Mouse (Mus musculus) cerebellum, adult 2 months (tissue): ENCODE data around the gene Ppa1. TPM values are rescaled to one million over a fixed set of nuclear protein-coding genes. Genes with fewer than 3 reads are reported as not detected.

Experiments used
- DNase-seq, 2 experiments: peaks; one replicate each; pipeline ENCODE4 v3.0.0; 2021
- H3K27ac ChIP-seq: fragments of 200-500 bp; 2 replicates; pipeline ENCODE4 v1.5.1; 2012; ENCODE audit warnings: low read length, control low read depth, inconsistent platforms; ENCODE audit not compliant: insufficient read depth
- H3K27me3 ChIP-seq: fragments of 200-500 bp; 2 replicates; pipeline ENCODE4 v1.6.1; 2012; ENCODE audit warnings: inconsistent platforms, mild to moderate bottlenecking, low read length, moderate library complexity; ENCODE audit not compliant: control insufficient read depth, insufficient read depth
- H3K4me1 ChIP-seq: fragments of 200-500 bp; 2 replicates; pipeline ENCODE4 v1.6.1; 2011; ENCODE audit warnings: low read length; ENCODE audit not compliant: control insufficient read depth, insufficient read depth
- H3K4me3 ChIP-seq: fragments of 200-500 bp; replicated peaks from 2 replicates; pipeline ENCODE3; 2011; ENCODE audit warnings: mild to moderate bottlenecking, low read depth, low read length, control low read depth; ENCODE audit not compliant: insufficient read depth
- CTCF ChIP-seq: fragments of 200-500 bp; IDR thresholded peaks from 2 replicates; pipeline ENCODE4 v1.5.1; 2011; ENCODE audit warnings: low read depth, mild to moderate bottlenecking, control low read depth, low read length, moderate library complexity, borderline replicate concordance; ENCODE audit not compliant: insufficient read depth
- POLR2A ChIP-seq: fragments of 200-500 bp; IDR thresholded peaks from 2 replicates; pipeline ENCODE4 v1.6.1; 2011; ENCODE audit warnings: low read length, control low read depth, borderline replicate concordance; ENCODE audit not compliant: insufficient read depth
- WGBS: fragments of 180-500 bp; shearing (Covaris S2); methylation state at CpG from one replicate; pipeline ENCODE4 v1.1.7; 2018; 5-methylcytosine and 5-hydroxymethylcytosine counted together
- polyA plus RNA-seq: library from polyadenylated mRNA; depleted of rRNA; stranded (reverse); fragments of >200 nt; gene quantifications from 2 replicates; pipeline ENCODE4 v1.2.3, GENCODE M21; 2012

Ppa1 gene
- polyA plus RNA-seq, 1 experiment: 127 TPM

DNA sequence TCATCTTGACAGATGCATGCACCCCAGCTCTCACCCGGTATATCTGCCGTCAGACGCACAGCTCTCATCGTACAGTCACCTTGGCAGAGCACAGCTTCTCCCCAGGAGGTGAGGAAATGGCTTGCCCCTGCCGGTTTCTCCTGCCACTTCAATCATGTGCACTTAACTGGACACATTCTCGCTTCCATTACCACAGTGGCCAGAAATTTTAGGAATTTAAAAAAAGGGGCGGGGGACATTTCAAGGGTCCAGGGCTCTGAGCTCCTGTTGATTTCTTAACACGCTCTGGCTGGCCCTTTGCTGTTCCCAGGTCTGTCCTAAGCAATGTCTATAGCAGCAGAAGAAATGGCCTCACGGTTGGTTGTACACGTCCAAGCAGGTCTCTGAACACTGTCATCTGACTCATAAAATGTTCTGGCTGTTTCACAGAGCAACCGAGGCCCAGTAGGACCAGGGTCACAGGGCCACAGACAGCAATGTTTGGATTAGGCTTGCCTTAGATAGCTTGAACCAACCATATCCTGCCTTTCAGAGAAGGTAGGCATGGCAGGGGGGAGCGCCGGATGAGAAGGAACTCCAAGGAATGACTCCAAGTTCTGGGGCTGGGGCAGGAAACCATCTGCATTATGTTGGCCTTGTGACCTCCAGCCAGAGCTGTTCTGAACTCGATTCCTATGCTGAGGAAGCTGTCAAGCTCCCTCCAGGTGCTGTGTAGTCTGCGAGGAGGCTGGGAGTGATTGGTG, 21.0 kb upstream of the Ppa1 start:
- TF ChIP-seq CTCF (no peak), POLR2A (no peak)
- no peak for DNase-seq
- Histone ChIP-seq H3K4me3 (no peak overlapping the region), H3K27ac (no peak overlapping the region), H3K4me1 (peaks cover 6% of the 10 kb centered on the region; the same call in 1 of the 2 replicates), H3K27me3 (no peaks in the 10 kb centered on the region)
- 52% methylated on average over 15 of the region's 15 CpGs for WGBS

DNA sequence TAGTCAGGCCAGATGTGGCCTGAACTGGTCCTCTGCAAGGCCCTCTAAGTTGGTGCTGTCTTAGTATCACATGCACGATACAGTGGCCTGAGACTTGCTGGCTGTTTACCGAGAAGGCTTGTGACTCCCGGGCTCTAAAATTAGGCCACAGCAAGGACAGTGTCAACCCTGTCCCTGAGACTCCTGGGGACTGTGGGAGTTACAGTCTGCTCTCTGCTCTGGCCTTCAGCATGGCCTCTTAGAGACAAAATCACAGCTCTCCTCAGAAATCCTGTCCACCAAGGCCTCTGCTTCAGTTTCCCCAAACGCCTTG, 20.5 kb upstream of the Ppa1 start:
- H3K27me3 ChIP-seq: no peaks in the 10 kb centered on the region
- H3K4me3 ChIP-seq: no peak overlapping the region
- H3K27ac ChIP-seq: no peak overlapping the region
- DNase-seq: no peak
- 73% methylated on average over 4 of the region's 4 CpGs for WGBS
- no peak for TF ChIP-seq POLR2A
- no peak for TF ChIP-seq CTCF
- H3K4me1 ChIP-seq: peaks cover 6% of the 10 kb centered on the region; the same call in 1 of the 2 replicates

DNA sequence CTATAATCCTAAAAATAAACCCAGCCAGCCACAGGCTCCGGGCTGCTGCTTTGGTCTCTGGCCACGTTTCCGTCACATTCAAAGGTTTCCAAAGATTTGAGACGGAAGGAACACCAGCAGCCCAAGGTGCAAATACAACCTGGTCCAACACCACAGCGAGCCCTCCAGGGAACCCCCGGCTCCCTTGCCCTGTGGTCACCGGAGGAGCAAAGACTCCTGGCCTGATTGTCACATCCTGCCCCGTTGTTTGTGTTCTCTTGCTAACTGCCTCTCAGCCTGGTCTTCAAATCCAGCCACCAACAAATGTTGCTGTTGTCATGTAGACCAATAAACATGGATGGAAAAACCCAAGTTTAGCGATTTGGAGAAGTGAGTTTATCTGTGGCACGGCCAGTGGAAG, 15.9 kb upstream of the Ppa1 start:
- no peak overlapping the region for H3K27ac ChIP-seq

DNA sequence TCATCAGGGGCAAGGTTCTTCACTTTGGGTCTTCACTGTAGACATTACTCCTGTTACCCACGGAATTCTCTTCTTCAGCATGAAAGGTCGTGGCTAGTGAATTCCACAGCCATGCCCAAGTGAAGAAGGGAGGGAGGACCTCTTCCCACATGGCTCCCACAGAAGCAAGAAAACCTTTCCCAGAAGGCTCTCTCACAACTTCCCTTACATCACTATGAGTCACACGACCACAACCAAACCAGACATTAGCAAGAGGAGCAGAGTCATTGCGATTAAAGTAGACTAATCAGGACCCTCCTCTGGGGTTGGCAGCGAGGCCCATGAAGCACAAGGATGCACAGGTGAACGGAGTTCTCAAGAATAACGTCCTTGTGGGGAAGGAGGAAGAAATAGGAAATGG, 11.3 kb upstream of the Ppa1 start:
- no peak for DNase-seq
- 76% methylated on average over 7 of the region's 7 CpGs for WGBS
- Histone ChIP-seq H3K27me3 (no peaks in the 10 kb centered on the region), H3K4me1 (no peaks in the 10 kb centered on the region), H3K4me3 (no peak overlapping the region), H3K27ac (no peak overlapping the region)
- no peak for TF ChIP-seq POLR2A
- no peak for TF ChIP-seq CTCF

More for the DNA sequence above, 15.9 kb upstream of the Ppa1 start:
- no peak overlapping the region for H3K4me3 ChIP-seq
- no peak for DNase-seq
- 79% methylated on average over 10 of the region's 10 CpGs for WGBS
- TF ChIP-seq CTCF (no peak), POLR2A (no peak)
- H3K27me3 ChIP-seq: no peaks in the 10 kb centered on the region
- H3K4me1 ChIP-seq: no peaks in the 10 kb centered on the region

DNA sequence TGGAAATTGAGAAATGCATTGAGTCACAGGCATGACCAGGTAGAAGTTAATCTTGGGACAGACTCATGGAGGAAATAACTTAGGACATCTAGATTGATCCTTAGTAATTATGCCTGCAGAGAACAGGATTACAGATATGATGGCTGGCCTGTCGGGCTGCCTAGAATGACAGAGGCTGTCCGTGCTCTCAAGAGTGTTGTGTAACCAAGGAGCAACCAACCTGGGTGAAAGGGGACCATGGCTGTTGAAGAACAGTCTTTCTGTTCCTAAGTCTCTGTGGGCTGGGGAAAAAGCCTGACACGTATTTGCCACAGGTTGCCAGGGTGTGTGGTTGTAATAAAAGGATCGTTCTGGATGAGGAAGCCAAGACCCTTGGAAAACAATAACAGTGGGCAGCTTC, 8.0 kb upstream of the Ppa1 start:
- WGBS: 64% methylated on average over 4 of the region's 4 CpGs
- Histone ChIP-seq H3K4me3 (no peak overlapping the region), H3K27ac (no peak overlapping the region), H3K27me3 (no peaks in the 10 kb centered on the region), H3K4me1 (no peaks in the 10 kb centered on the region)
- TF ChIP-seq POLR2A: no peak
- no peak for TF ChIP-seq CTCF
- DNase-seq: no peak

GRCm38 (mm10) chr10:61646557-61646956, 1.8 kb upstream of the Ppa1 start:
- Histone ChIP-seq H3K4me1 (no peaks in the 10 kb centered on the region), H3K27me3 (no peaks in the 10 kb centered on the region), H3K27ac (no peak overlapping the region), H3K4me3 (no peak overlapping the region)
- WGBS: 75% methylated on average over 7 of the region's 7 CpGs
- DNase-seq: no peak
- no peak for TF ChIP-seq CTCF
- no peak for TF ChIP-seq POLR2A

- Histone ChIP-seq H3K27ac (peak overlapping the region; percentile 26; the same call in 1 of the 2 replicates), H3K27me3 (no peaks in the 10 kb centered on the region), H3K4me3 (peak overlapping the region; percentile 68), H3K4me1 (no peaks in the 10 kb centered on the region)
- TF ChIP-seq POLR2A (no peak), CTCF (no peak)
- WGBS: 2% methylated on average over 47 of the region's 49 CpGs
- DNase-seq: no peak
These were observed 639 bp downstream of the Ppa1 start for GRCm38 (mm10) chr10:61648737-61649645.
